In the genomic region with DNA sequence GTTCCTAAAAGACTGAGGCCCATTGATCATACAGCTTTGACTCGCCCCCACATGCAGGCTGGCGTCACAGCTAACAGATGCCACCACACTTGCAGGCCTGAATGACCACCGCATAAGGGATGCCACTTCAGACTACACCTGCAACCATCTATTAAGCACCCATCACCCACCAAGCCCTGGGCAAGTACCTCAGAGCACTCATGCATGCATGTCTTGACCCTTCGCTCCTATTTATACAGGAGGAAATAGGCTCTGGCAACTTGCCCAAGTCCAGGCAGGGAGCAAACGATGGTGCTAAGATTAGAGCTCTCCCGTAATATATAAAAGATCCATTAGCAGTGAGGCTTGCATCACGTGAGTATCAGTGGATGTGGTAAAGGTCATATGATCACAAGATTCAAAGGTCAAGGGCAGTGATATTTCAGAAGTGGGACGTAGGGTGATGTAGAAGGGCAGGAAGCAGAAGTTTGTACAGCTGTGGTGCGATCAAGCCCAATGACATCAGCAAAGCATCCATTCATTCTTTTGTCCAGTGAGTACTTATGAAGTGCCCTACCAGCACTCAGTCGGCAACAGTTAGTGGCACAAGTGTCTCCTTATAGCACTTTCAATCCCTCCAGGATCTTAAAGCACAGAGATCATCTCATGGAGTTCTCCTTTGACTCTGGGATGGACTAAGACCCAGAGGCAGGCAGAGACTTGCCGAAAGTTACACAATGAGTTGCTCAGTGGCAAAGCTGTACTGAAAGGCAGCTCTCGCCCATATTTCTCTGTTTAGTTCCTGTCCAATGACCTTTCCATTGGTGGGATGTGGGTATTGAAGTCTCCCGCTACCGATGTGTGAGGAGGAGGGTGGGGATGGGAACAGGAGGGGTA, we compare ENCODE assay signal across 12 mouse cellular contexts. TPM values are rescaled to one million over a fixed set of nuclear protein-coding genes. Genes with fewer than 3 reads are reported as not detected.
A peak's percentile ranks its signal among the peaks of the same experiment; 100 is the strongest.
DNase-seq lines count a peak whose midpoint lies in the region; ATAC-seq and TF ChIP-seq lines count a peak whose summit lies in the region.
"Had no signal": no experiment of that assay in that cellular context is flagged by ENCODE, and none has a peak within 500 bp of the region (broad histone marks: within the 10 kb centered on the region; RNA-seq: fewer than 3 reads in every experiment).

No protein-coding gene starts in this region.

- no peaks in the 10 kb centered on the region for H3K9me3 ChIP-seq in intestine, embryonic 16.5 days (ENCODE audit: control insufficient read depth, low read length)
- H3K9me3 ChIP-seq in intestine, postnatal 0 days (ENCODE audit: control insufficient read depth) = no peaks in the 10 kb centered on the region
- no peaks in the 10 kb centered on the region for H3K9me3 ChIP-seq in forebrain, embryonic 13.5 days (replicated peaks)
- no peaks in the 10 kb centered on the region for H3K9me3 ChIP-seq in neural tube, embryonic 15.5 days (replicated peaks)
- H3K9me3 ChIP-seq: hindbrain, embryonic 10.5 days; liver, embryonic 15.5 days had no signal

- H3K27me3 ChIP-seq in intestine, embryonic 16.5 days (replicated peaks; ENCODE audit: control insufficient read depth, insufficient read depth, low read length) = no peaks in the 10 kb centered on the region
- no peaks in the 10 kb centered on the region for H3K27me3 ChIP-seq in intestine, postnatal 0 days (replicated peaks; ENCODE audit: control insufficient read depth, insufficient read depth, low read length)
- H3K27me3 ChIP-seq in forebrain, embryonic 13.5 days = no peaks in the 10 kb centered on the region
- H3K27me3 ChIP-seq in neural tube, embryonic 15.5 days (replicated peaks) = no peaks in the 10 kb centered on the region
- H3K27me3 ChIP-seq: liver, embryonic 15.5 days had no signal

- ATAC-seq in intestine, embryonic 16.5 days = 0 out of 2 replicates have a peak, but pooled peaks have one; percentile 18
- no peak for ATAC-seq in intestine, postnatal 0 days
- peak; percentile 28 for ATAC-seq in inflammation-experienced regulatory T-cells, adult 6 months
- ATAC-seq in forebrain, embryonic 13.5 days = no peak
- ATAC-seq in neural tube, embryonic 15.5 days (ENCODE audit: low FRiP score) = no peak

- peaks cover 3% of the 10 kb centered on the region; the same call in 1 of the 2 replicates for H3K4me1 ChIP-seq in intestine, embryonic 16.5 days (ENCODE audit: control insufficient read depth, insufficient read depth, low read length)
- H3K4me1 ChIP-seq in intestine, postnatal 0 days (replicated peaks; ENCODE audit: control insufficient read depth, insufficient read depth, low read length) = no peaks in the 10 kb centered on the region
- peaks cover 6% of the 10 kb centered on the region; the same call in 1 of the 2 replicates for H3K4me1 ChIP-seq in forebrain, embryonic 13.5 days
- H3K4me1 ChIP-seq in neural tube, embryonic 15.5 days = no peaks in the 10 kb centered on the region
- H3K4me1 ChIP-seq: hindbrain, embryonic 10.5 days; liver, embryonic 15.5 days had no signal

- H3K4me3 ChIP-seq in intestine, embryonic 16.5 days (ENCODE audit: low read length) = no peak overlapping the region
- no peak overlapping the region for H3K4me3 ChIP-seq in intestine, postnatal 0 days (ENCODE audit: low read depth, low read length)
- no peak overlapping the region for H3K4me3 ChIP-seq in forebrain, embryonic 13.5 days
- no peak overlapping the region for H3K4me3 ChIP-seq in neural tube, embryonic 15.5 days (replicated peaks)
- H3K4me3 ChIP-seq: hindbrain, embryonic 10.5 days; liver, embryonic 15.5 days had no signal

- peak; percentile 74 for DNase-seq in A20 (ENCODE audit: low read depth, low spot score)
- peak; percentile 55 to 56 for DNase-seq in kidney, postnatal 25 days
- no peak for DNase-seq in yolk sac, embryonic 10.5 days (ENCODE audit: low spot score)
- DNase-seq: heart, adult 18-20 months; left cerebral cortex, postnatal 4 days had no signal

- no peak overlapping the region for H3K4me2 ChIP-seq in intestine, embryonic 16.5 days (ENCODE audit: low read depth, low read length)
- no peak overlapping the region for H3K4me2 ChIP-seq in intestine, postnatal 0 days (replicated peaks; ENCODE audit: low read depth)
- no peak overlapping the region for H3K4me2 ChIP-seq in forebrain, embryonic 13.5 days
- no peak overlapping the region for H3K4me2 ChIP-seq in neural tube, embryonic 15.5 days
- H3K4me2 ChIP-seq: liver, embryonic 15.5 days had no signal

- TF ChIP-seq CTCF in intestine, postnatal 0 days (IDR thresholded peaks at IDR 0.05; ENCODE audit: low read depth) = no peak

- WGBS in intestine, embryonic 16.5 days = 73% methylated on average over 14 of the region's 14 CpGs
- WGBS in intestine, postnatal 0 days = 64% methylated on average over 14 of the region's 14 CpGs
- WGBS in forebrain, embryonic 13.5 days = 73% methylated on average over 14 of the region's 14 CpGs
- WGBS in neural tube, embryonic 15.5 days = 75% methylated on average over 14 of the region's 14 CpGs

- no peaks in the 10 kb centered on the region for H3K36me3 ChIP-seq in intestine, embryonic 16.5 days (ENCODE audit: control insufficient read depth, insufficient read depth, low read length)
- H3K36me3 ChIP-seq in intestine, postnatal 0 days (ENCODE audit: control insufficient read depth, insufficient read depth) = no peaks in the 10 kb centered on the region
- no peaks in the 10 kb centered on the region for H3K36me3 ChIP-seq in forebrain, embryonic 13.5 days (ENCODE audit: poor library complexity, severe bottlenecking)
- H3K36me3 ChIP-seq in neural tube, embryonic 15.5 days = no peaks in the 10 kb centered on the region
- H3K36me3 ChIP-seq: hindbrain, embryonic 10.5 days; liver, embryonic 15.5 days had no signal

- no peak overlapping the region for H3K27ac ChIP-seq in intestine, embryonic 16.5 days (ENCODE audit: low read length)
- no peak overlapping the region for H3K27ac ChIP-seq in intestine, postnatal 0 days (ENCODE audit: low read depth, low read length)
- no peak overlapping the region for H3K27ac ChIP-seq in forebrain, embryonic 13.5 days
- no peak overlapping the region for H3K27ac ChIP-seq in neural tube, embryonic 15.5 days (replicated peaks)
- H3K27ac ChIP-seq: hindbrain, embryonic 10.5 days; liver, embryonic 15.5 days had no signal

- no peak overlapping the region for H3K9ac ChIP-seq in intestine, embryonic 16.5 days (ENCODE audit: low read depth, low read length)
- no peak overlapping the region for H3K9ac ChIP-seq in intestine, postnatal 0 days (ENCODE audit: low read depth, low read length)
- no peak overlapping the region for H3K9ac ChIP-seq in forebrain, embryonic 13.5 days
- H3K9ac ChIP-seq in neural tube, embryonic 15.5 days (replicated peaks) = no peak overlapping the region
- H3K9ac ChIP-seq: liver, embryonic 15.5 days had no signal

RNA-seq across cellular contexts. Expression of gene Pttg1, which starts 30.7 kb away (rescaled TPM):
- 61.2 and 65.5 TPM in 2 replicates for polyA plus RNA-seq in intestine, embryonic 16.5 days (2015; fragmentation: Nextera tagmentation; extraction: Ambion mirVana)
- 88.3 and 88.4 TPM in 2 replicates for polyA plus RNA-seq in intestine, postnatal 0 days (2015; fragmentation: Nextera tagmentation; extraction: Ambion mirVana)
- 100 to 1,000 TPM; 103 to 180 (median 127) TPM for polyA plus RNA-seq in inflammation-experienced regulatory T-cells, adult 6 months (2017; shearing (Covaris generic))
- 38.1 and 45.3 TPM in 2 replicates for polyA plus RNA-seq in forebrain, embryonic 13.5 days (2015; fragmentation: Nextera tagmentation; extraction: Ambion mirVana)
- polyA plus RNA-seq in neural tube, embryonic 15.5 days (2015; fragmentation: Nextera tagmentation; extraction: Ambion mirVana) = 44.3 and 52.7 TPM in 2 replicates

RNA-seq across cellular contexts. Expression of gene Slu7, which starts 38.2 kb away (rescaled TPM):
- polyA plus RNA-seq in intestine, embryonic 16.5 days (2015; fragmentation: Nextera tagmentation; extraction: Ambion mirVana) = 41.7 and 46.8 TPM in 2 replicates
- polyA plus RNA-seq in intestine, postnatal 0 days (2015; fragmentation: Nextera tagmentation; extraction: Ambion mirVana) = 33.6 and 40.3 TPM in 2 replicates
- polyA plus RNA-seq in inflammation-experienced regulatory T-cells, adult 6 months (2017; shearing (Covaris generic)) = 100 to 1,000 TPM; 102 to 127 (median 108) TPM
- 68.4 and 72.8 TPM in 2 replicates for polyA plus RNA-seq in forebrain, embryonic 13.5 days (2015; fragmentation: Nextera tagmentation; extraction: Ambion mirVana)
- 56.5 and 58.9 TPM in 2 replicates for polyA plus RNA-seq in neural tube, embryonic 15.5 days (2015; fragmentation: Nextera tagmentation; extraction: Ambion mirVana)

Comparison
In these comparisons a context has a peak if more than half of its experiments do, and no peak if none do; other contexts are left out.
1. ATAC-seq: peak in intestine, embryonic 16.5 days (single experiment) and inflammation-experienced regulatory T-cells, adult 6 months (single experiment); none in intestine, postnatal 0 days (single experiment), forebrain, embryonic 13.5 days (single experiment) and neural tube, embryonic 15.5 days (single experiment).